Mouse (Mus musculus): Measurements from ENCODE around the gene Adamts6. TPM values are rescaled to one million over a fixed set of nuclear protein-coding genes. Genes with fewer than 3 reads are reported as not detected.
A peak's percentile ranks its signal among the peaks of the same experiment; 100 is the strongest.

Gene Adamts6
- polyA plus RNA-seq, 1 experiment from 2014 or later: 3.1 TPM

- 86% methylated on average over 6 of the region's 6 CpGs for WGBS
- H3K4me1 ChIP-seq: peaks cover 16% of the 10 kb centered on the region; the same call in 1 of the 2 replicates
Measured at GRCm38 (mm10) chr13:104507671-104508070, 220.0 kb downstream of the Adamts6 start.

GRCm38 (mm10) chr13:104509561-104510493 is 222.2 kb downstream of the Adamts6 start:
- Histone ChIP-seq H3K36me3 (no peaks in the 10 kb centered on the region), H3K9me3 (no peaks in the 10 kb centered on the region), H3K27me3 (ENCODE audit: insufficient read depth, poor library complexity, severe bottlenecking) (no peaks in the 10 kb centered on the region), H3K4me3 (no peak overlapping the region), H3K4me1 (peaks cover 16% of the 10 kb centered on the region; the same call in 1 of the 2 replicates), H3K27ac (no peak overlapping the region)
- WGBS: 74% methylated on average over 26 of the region's 26 CpGs
- DNase-seq (ENCODE audit: low spot score): peak; percentile 73

More at GRCm38 (mm10) chr13:104507671-104508070, 220.0 kb downstream of the Adamts6 start:
- no peak overlapping the region for H3K27ac ChIP-seq
- no peaks in the 10 kb centered on the region for H3K27me3 ChIP-seq (ENCODE audit: insufficient read depth, poor library complexity, severe bottlenecking)
- no peaks in the 10 kb centered on the region for H3K36me3 ChIP-seq
- no peak overlapping the region for H3K4me3 ChIP-seq
- H3K9me3 ChIP-seq: no peaks in the 10 kb centered on the region
- peak; percentile 57 for DNase-seq (ENCODE audit: low spot score)

GRCm38 (mm10) chr13:104510766-104511165 is 223.1 kb downstream of the Adamts6 start:
- no peak overlapping the region for H3K27ac ChIP-seq
- peaks cover 16% of the 10 kb centered on the region; the same call in 1 of the 2 replicates for H3K4me1 ChIP-seq
- no peak overlapping the region for H3K4me3 ChIP-seq
- no peaks in the 10 kb centered on the region for H3K27me3 ChIP-seq (ENCODE audit: insufficient read depth, poor library complexity, severe bottlenecking)
- H3K9me3 ChIP-seq: no peaks in the 10 kb centered on the region
- DNase-seq (ENCODE audit: low spot score): no peak
- whole genome bisulfite sequencing: 80% methylated on average over 5 of the region's 5 CpGs
- no peaks in the 10 kb centered on the region for H3K36me3 ChIP-seq

GRCm38 (mm10) chr13:104515054-104515453 is 227.4 kb downstream of the Adamts6 start:
- Histone ChIP-seq H3K9me3 (no peaks in the 10 kb centered on the region), H3K27me3 (ENCODE audit: insufficient read depth, poor library complexity, severe bottlenecking) (no peaks in the 10 kb centered on the region), H3K27ac (no peak overlapping the region), H3K4me3 (no peak overlapping the region), H3K36me3 (no peaks in the 10 kb centered on the region), H3K4me1 (peaks cover 26% of the 10 kb centered on the region)
- DNase-seq (ENCODE audit: low spot score): no peak
- WGBS: 65% methylated on average over 1 of the region's 1 CpGs

GRCm38 (mm10) chr13:104516146-104516545 is 228.5 kb downstream of the Adamts6 start:
- Histone ChIP-seq H3K9me3 (no peaks in the 10 kb centered on the region), H3K36me3 (no peaks in the 10 kb centered on the region), H3K27ac (peak overlapping the region; percentile 92), H3K4me3 (no peak overlapping the region), H3K4me1 (peaks cover 23% of the 10 kb centered on the region), H3K27me3 (ENCODE audit: insufficient read depth, poor library complexity, severe bottlenecking) (no peaks in the 10 kb centered on the region)
- no peak for DNase-seq (ENCODE audit: low spot score)
- 39% methylated on average over 4 of the region's 4 CpGs for WGBS

GRCm38 (mm10) chr13:104516766-104517364 is 229.2 kb downstream of the Adamts6 start:
- Histone ChIP-seq H3K4me1 (peaks cover 23% of the 10 kb centered on the region), H3K9me3 (no peaks in the 10 kb centered on the region), H3K27ac (peak overlapping the region; percentile 92; the same call in 1 of the 2 replicates), H3K4me3 (no peak overlapping the region), H3K36me3 (no peaks in the 10 kb centered on the region), H3K27me3 (ENCODE audit: insufficient read depth, poor library complexity, severe bottlenecking) (no peaks in the 10 kb centered on the region)
- 57% methylated on average over 7 of the region's 7 CpGs for WGBS
- DNase-seq (ENCODE audit: low spot score): no peak

- Histone ChIP-seq H3K4me3 (peak overlapping the region; percentile 56), H3K27ac (peak overlapping the region; percentile 92), H3K36me3 (no peaks in the 10 kb centered on the region), H3K9me3 (no peaks in the 10 kb centered on the region), H3K4me1 (peaks cover 23% of the 10 kb centered on the region), H3K27me3 (ENCODE audit: insufficient read depth, poor library complexity, severe bottlenecking) (no peaks in the 10 kb centered on the region)
- DNase-seq (ENCODE audit: low spot score): no peak
- WGBS: 48% methylated on average over 15 of the region's 15 CpGs
Measured at GRCm38 (mm10) chr13:104517638-104518311, 230.1 kb downstream of the Adamts6 start.

GRCm38 (mm10) chr13:104518312-104519005 is 230.8 kb downstream of the Adamts6 start:
- Histone ChIP-seq H3K9me3 (no peaks in the 10 kb centered on the region), H3K27ac (peak overlapping the region; percentile 92), H3K36me3 (no peaks in the 10 kb centered on the region), H3K27me3 (ENCODE audit: insufficient read depth, poor library complexity, severe bottlenecking) (no peaks in the 10 kb centered on the region), H3K4me1 (peaks cover 23% of the 10 kb centered on the region), H3K4me3 (peak overlapping the region; percentile 56)
- 16% methylated on average over 19 of the region's 19 CpGs for WGBS
- peak; percentile 92 for DNase-seq (ENCODE audit: low spot score)

GRCm38 (mm10) chr13:104519006-104519695 is 231.5 kb downstream of the Adamts6 start:
- 58% methylated on average over 14 of the region's 14 CpGs for WGBS
- H3K27me3 ChIP-seq (ENCODE audit: insufficient read depth, poor library complexity, severe bottlenecking): no peaks in the 10 kb centered on the region
- H3K36me3 ChIP-seq: no peaks in the 10 kb centered on the region
- H3K4me3 ChIP-seq: no peak overlapping the region
- peak overlapping the region; percentile 92 for H3K27ac ChIP-seq
- DNase-seq (ENCODE audit: low spot score): peak; percentile 66
- no peaks in the 10 kb centered on the region for H3K9me3 ChIP-seq
- H3K4me1 ChIP-seq: peaks cover 23% of the 10 kb centered on the region

- H3K4me1 ChIP-seq: peaks cover 23% of the 10 kb centered on the region
- H3K27ac ChIP-seq: no peak overlapping the region
- no peaks in the 10 kb centered on the region for H3K27me3 ChIP-seq (ENCODE audit: insufficient read depth, poor library complexity, severe bottlenecking)
- H3K4me3 ChIP-seq: no peak overlapping the region
- DNase-seq (ENCODE audit: low spot score): peak; percentile 43
- no peaks in the 10 kb centered on the region for H3K9me3 ChIP-seq
- H3K36me3 ChIP-seq: no peaks in the 10 kb centered on the region
- WGBS: 95% methylated on average over 4 of the region's 4 CpGs
Measured at GRCm38 (mm10) chr13:104519981-104520380, 232.3 kb downstream of the Adamts6 start.

GRCm38 (mm10) chr13:104520461-104520860 is 232.8 kb downstream of the Adamts6 start:
- H3K4me1 ChIP-seq: peaks cover 23% of the 10 kb centered on the region
- H3K4me3 ChIP-seq: no peak overlapping the region
- H3K27me3 ChIP-seq (ENCODE audit: insufficient read depth, poor library complexity, severe bottlenecking): no peaks in the 10 kb centered on the region
- no peaks in the 10 kb centered on the region for H3K36me3 ChIP-seq
- no peak for DNase-seq (ENCODE audit: low spot score)
- no peak overlapping the region for H3K27ac ChIP-seq
- 69% methylated on average over 3 of the region's 3 CpGs for WGBS
- H3K9me3 ChIP-seq: no peaks in the 10 kb centered on the region

- WGBS: 77% methylated on average over 2 of the region's 2 CpGs
- Histone ChIP-seq H3K4me3 (no peak overlapping the region), H3K4me1 (peaks cover 17% of the 10 kb centered on the region), H3K9me3 (no peaks in the 10 kb centered on the region), H3K27ac (no peak overlapping the region), H3K27me3 (ENCODE audit: insufficient read depth, poor library complexity, severe bottlenecking) (no peaks in the 10 kb centered on the region), H3K36me3 (no peaks in the 10 kb centered on the region)
- no peak for DNase-seq (ENCODE audit: low spot score)
Measured at GRCm38 (mm10) chr13:104521532-104521931, 233.9 kb downstream of the Adamts6 start.
